ENCODE assay signal across 19 mouse cellular contexts in genomic region chr2:166266507-166266906, GRCm38 (mm10).
DNase-seq lines count a peak whose midpoint lies in the region; ATAC-seq and TF ChIP-seq lines count a peak whose summit lies in the region.
"Had no signal": no experiment of that assay in that cellular context is flagged by ENCODE, and none has a peak within 500 bp of the region (broad histone marks: within the 10 kb centered on the region; RNA-seq: fewer than 3 reads in every experiment).

No protein-coding gene starts in this region.

- intact Hi-C loops in left cerebral cortex, adult 2 months (cut with DNase I), result no loop called here

- no peak overlapping the region for H3K4me2 ChIP-seq in midbrain, embryonic 15.5 days
- H3K4me2 ChIP-seq: hindbrain, embryonic 14.5 days; limb, embryonic 15.5 days; neural tube, embryonic 15.5 days had no signal

- H3K27ac ChIP-seq in midbrain, embryonic 10.5 days (replicated peaks), result peak overlapping the region; percentile 14; the same call in 1 of the 2 replicates
- H3K27ac ChIP-seq in midbrain, embryonic 15.5 days, result no peak overlapping the region
- H3K27ac ChIP-seq in limb, embryonic 10.5 days, result peak overlapping the region; percentile 61; the same call in 1 of the 2 replicates
- no peak overlapping the region for H3K27ac ChIP-seq in left cerebral cortex, adult 2 months
- H3K27ac ChIP-seq: hindbrain, embryonic 14.5 days; kidney, postnatal 0 days; layer of hippocampus, adult 2 months; limb, embryonic 15.5 days; neural tube, embryonic 15.5 days had no signal

- TF ChIP-seq CTCF in brain, embryonic 14.5 days (IDR thresholded peaks at IDR 0.05; ENCODE audit: borderline replicate concordance, extremely low read depth, insufficient read depth, insufficient read length), result no peak
- no peak for TF ChIP-seq CTCF in left cerebral cortex, adult 2 months (IDR thresholded peaks at IDR 0.05)

- DNase-seq in gastrocnemius, postnatal 10 days, result peak; percentile 62
- no peak for DNase-seq in gastrocnemius, adult 8-10 months (ENCODE audit: low spot score in 2 of 2)
- no peak for DNase-seq in midbrain, embryonic 10.5 days (ENCODE audit: low spot score)
- DNase-seq in brain, embryonic 14.5 days (ENCODE audit: low read depth), result peak; percentile 58
- no peak for DNase-seq in limb, embryonic 10.5 days (ENCODE audit: low spot score)
- DNase-seq in left cerebral cortex, adult 2 months (ENCODE audit: extremely low spot score in 1 of 2, low spot score in 2 of 2), result no peak
- DNase-seq in kidney, adult 18-20 months, result no peak
- DNase-seq: adrenal gland, adult 8-10 months; cerebellum, adult 11-12 months; cerebellum, postnatal 36 days had no signal

- WGBS in midbrain, embryonic 10.5 days, result 77% methylated on average over 9 of the region's 9 CpGs
- WGBS in midbrain, embryonic 15.5 days, result 45% methylated on average over 9 of the region's 9 CpGs
- WGBS in limb, embryonic 10.5 days, result 89% methylated on average over 9 of the region's 9 CpGs

- no peaks in the 10 kb centered on the region for H3K9me3 ChIP-seq in midbrain, embryonic 10.5 days (replicated peaks)
- H3K9me3 ChIP-seq in midbrain, embryonic 15.5 days, result no peaks in the 10 kb centered on the region
- no peaks in the 10 kb centered on the region for H3K9me3 ChIP-seq in limb, embryonic 10.5 days (replicated peaks)
- H3K9me3 ChIP-seq: limb, embryonic 15.5 days; neural tube, embryonic 15.5 days had no signal

- peaks cover 22% of the 10 kb centered on the region; the same call in 1 of the 2 replicates for H3K27me3 ChIP-seq in midbrain, embryonic 10.5 days (ENCODE audit: low read depth, poor library complexity, severe bottlenecking)
- H3K27me3 ChIP-seq in midbrain, embryonic 15.5 days (replicated peaks), result no peaks in the 10 kb centered on the region
- H3K27me3 ChIP-seq in limb, embryonic 10.5 days (ENCODE audit: low read depth, poor library complexity, severe bottlenecking), result no peaks in the 10 kb centered on the region
- H3K27me3 ChIP-seq: limb, embryonic 15.5 days; neural tube, embryonic 15.5 days had no signal

- no peaks in the 10 kb centered on the region for H3K36me3 ChIP-seq in midbrain, embryonic 10.5 days
- H3K36me3 ChIP-seq in midbrain, embryonic 15.5 days (replicated peaks), result no peaks in the 10 kb centered on the region
- no peaks in the 10 kb centered on the region for H3K36me3 ChIP-seq in limb, embryonic 10.5 days
- H3K36me3 ChIP-seq: limb, embryonic 15.5 days; neural tube, embryonic 15.5 days had no signal

- H3K4me3 ChIP-seq in midbrain, embryonic 10.5 days, result no peak overlapping the region
- H3K4me3 ChIP-seq in midbrain, embryonic 15.5 days, result no peak overlapping the region
- H3K4me3 ChIP-seq in limb, embryonic 10.5 days, result no peak overlapping the region
- H3K4me3 ChIP-seq in left cerebral cortex, adult 2 months, result no peak overlapping the region
- H3K4me3 ChIP-seq: layer of hippocampus, adult 2 months; limb, embryonic 15.5 days; myocyte; neural tube, embryonic 15.5 days had no signal

- H3K4me1 ChIP-seq in midbrain, embryonic 10.5 days, result peaks cover 46% of the 10 kb centered on the region
- peaks cover 16% of the 10 kb centered on the region for H3K4me1 ChIP-seq in midbrain, embryonic 15.5 days
- H3K4me1 ChIP-seq in limb, embryonic 10.5 days, result peaks cover 54% of the 10 kb centered on the region

- H3K9ac ChIP-seq in midbrain, embryonic 15.5 days, result no peak overlapping the region
- H3K9ac ChIP-seq: hindbrain, embryonic 14.5 days; limb, embryonic 15.5 days; neural tube, embryonic 15.5 days had no signal

- no peak for ATAC-seq in midbrain, embryonic 15.5 days (replicated peaks)
- ATAC-seq: forebrain, embryonic 16.5 days; intestine, postnatal 0 days had no signal

- no peak for TF ChIP-seq POLR2A in brain, embryonic 14.5 days (IDR thresholded peaks at IDR 0.05; ENCODE audit: borderline replicate concordance, extremely low read depth, insufficient read depth, insufficient read length, poor library complexity, severe bottlenecking)

Comparison
In these comparisons a context has a peak if more than half of its experiments do, and no peak if none do; other contexts are left out.
1. DNase-seq: peak in gastrocnemius, postnatal 10 days (single experiment) and brain, embryonic 14.5 days (single experiment); none in gastrocnemius, adult 8-10 months (0 of 2), midbrain, embryonic 10.5 days (single experiment), limb, embryonic 10.5 days (single experiment), left cerebral cortex, adult 2 months (0 of 2) and kidney, adult 18-20 months (single experiment).
2. H3K27ac ChIP-seq: peak in midbrain, embryonic 10.5 days (single experiment) and limb, embryonic 10.5 days (single experiment); none in midbrain, embryonic 15.5 days (single experiment) and left cerebral cortex, adult 2 months (single experiment).